Mouse (Mus musculus) liver, postnatal 0 days (tissue): ENCODE results near the gene Gm3173. TPM values are rescaled to one million over a fixed set of nuclear protein-coding genes. Genes with fewer than 3 reads are reported as not detected.
"Not testable (repeated sequence)": the region's sequence is repeated elsewhere in the genome, so short reads cannot be mapped to it uniquely, and the experiment has no call there.

Source experiments
- ATAC-seq: fragments of 200-750 bp; cut with Nextera tagmentation; 2 replicates; pipeline ENCODE4 v1.8.0; 2017; ENCODE audit warnings: mild to moderate bottlenecking, moderate library complexity
- DNase-seq: peaks from one replicate; pipeline ENCODE4 v3.0.0-alpha.2; 2016
- H3K27ac ChIP-seq: fragments of 300-500 bp; sonication (generic); 2 replicates; pipeline ENCODE4 v1.5.1; 2014; ENCODE audit warnings: antibody characterized with exemption, moderate library complexity, mild to moderate bottlenecking, low read depth
- H3K27me3 ChIP-seq: fragments of 300-500 bp; sonication (generic); 2 replicates; pipeline ENCODE4 v1.6.1; 2014; ENCODE audit warnings: low read length, control low read depth, mixed read lengths; ENCODE audit not compliant: insufficient read depth
- H3K36me3 ChIP-seq: fragments of 300-500 bp; sonication (generic); replicated peaks from 2 replicates; pipeline ENCODE4 v1.6.1; 2014; ENCODE audit warnings: mild to moderate bottlenecking, control low read depth, low read length, moderate library complexity, mixed read lengths; ENCODE audit not compliant: insufficient read depth
- H3K4me1 ChIP-seq: fragments of 300-500 bp; sonication (generic); 2 replicates; pipeline ENCODE4 v1.6.1; 2014; ENCODE audit warnings: antibody characterized with exemption, mild to moderate bottlenecking, control low read depth; ENCODE audit not compliant: insufficient read depth
- H3K4me2 ChIP-seq: fragments of 300-500 bp; sonication (generic); 2 replicates; pipeline ENCODE4 v1.6.1; 2014; ENCODE audit warnings: low read depth, mild to moderate bottlenecking, low read length, moderate library complexity, mixed read lengths
- H3K4me3 ChIP-seq: fragments of 300-500 bp; sonication (generic); 2 replicates; pipeline ENCODE4 v1.5.1; 2014; ENCODE audit warnings: low read depth, low read length
- H3K9ac ChIP-seq: fragments of 300-500 bp; sonication (generic); replicated peaks from 2 replicates; pipeline ENCODE4 v1.6.1; 2014; ENCODE audit warnings: mild to moderate bottlenecking, moderate library complexity
- H3K9me3 ChIP-seq: fragments of 300-500 bp; sonication (generic); 2 replicates; pipeline ENCODE4 v1.6.1; 2016; ENCODE audit warnings: mild to moderate bottlenecking, control low read depth, low read length, mixed read lengths
- WGBS: fragments of 180-500 bp; shearing (Covaris S2); extraction: QIAGEN DNeasy Blood & Tissue Kit; methylation state at CpG from one replicate; pipeline ENCODE4 v1.1.7; 2014; ENCODE audit not compliant: insufficient replicate concordance; 5-methylcytosine and 5-hydroxymethylcytosine counted together
- polyA plus RNA-seq: library from polyadenylated mRNA; unstranded; fragments of >200 nt; fragmentation: Nextera tagmentation; extraction: Ambion mirVana; gene quantifications from 2 replicates; pipeline ENCODE4 v1.2.1, GENCODE M21; 2015

Gm3173 gene
- polyA plus RNA-seq, 1 experiment from 2014 or later: not detected

DNA sequence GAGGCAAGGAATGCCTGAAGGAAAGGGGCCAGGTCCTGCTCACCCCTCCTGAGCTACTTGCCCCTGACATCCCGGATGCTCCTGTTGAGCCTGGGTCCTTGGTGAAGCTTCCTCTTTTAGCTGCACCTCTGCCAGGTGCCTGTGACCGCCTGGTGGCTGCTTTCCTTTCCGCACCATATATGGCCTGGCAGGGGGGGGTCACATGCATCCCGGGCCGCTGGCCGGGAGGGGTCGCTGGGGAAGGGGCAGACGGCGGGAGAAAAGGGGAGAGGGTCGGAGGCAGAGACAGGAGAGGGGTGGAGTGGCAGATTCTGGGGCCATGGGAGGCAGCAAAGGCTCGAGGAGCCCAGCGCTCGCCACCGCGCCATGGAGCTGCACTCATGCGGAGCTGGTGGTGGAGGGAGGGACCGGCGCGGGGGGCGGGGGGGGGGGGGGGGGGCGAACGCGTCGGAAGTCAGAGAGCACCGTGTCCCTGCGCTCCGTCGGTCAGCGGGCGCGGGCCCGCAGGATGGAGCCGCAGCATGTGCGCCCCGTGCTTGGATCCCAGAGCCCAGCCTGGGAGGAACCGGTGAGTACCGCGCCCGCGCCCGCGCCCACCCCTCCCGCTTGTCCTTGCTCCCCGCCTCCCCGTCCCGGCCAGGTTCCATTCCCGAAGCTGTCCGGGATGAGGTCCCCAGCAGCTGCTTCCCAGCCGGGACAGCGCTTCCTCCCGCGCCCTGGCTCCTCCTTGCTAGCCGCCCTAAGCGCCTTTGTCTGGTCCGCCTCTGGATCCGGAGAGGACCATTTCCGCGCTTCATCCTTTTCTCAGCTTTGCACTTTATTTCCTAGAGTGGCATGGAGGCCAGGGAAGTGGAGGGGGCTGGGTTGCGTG, 15.6 kb upstream of the Gm3173 start, which contains the start of gene Gm3164:
Gene Gm3164 (plus strand): TSS at position 484 of the 871 bp plus-strand sequence.
- not testable (repeated sequence) for H3K9me3 ChIP-seq, H3K4me3 ChIP-seq, H3K27ac ChIP-seq, H3K4me2 ChIP-seq, H3K27me3 ChIP-seq, H3K9ac ChIP-seq, H3K36me3 ChIP-seq, H3K4me1 ChIP-seq, ATAC-seq
- WGBS: under 1% methylated on average over 17 of the region's 59 CpGs
- peak; percentile 10 for DNase-seq

- WGBS: no CpG with 5 or more reads among the region's 2 CpGs
- H3K4me3 ChIP-seq, H3K9me3 ChIP-seq, H3K9ac ChIP-seq, H3K27ac ChIP-seq, H3K4me2 ChIP-seq, H3K4me1 ChIP-seq, ATAC-seq, DNase-seq, H3K36me3 ChIP-seq, H3K27me3 ChIP-seq: not testable (repeated sequence)
Observed at GRCm38 (mm10) chr14:4481445-4481844, 50.7 kb downstream of the Gm3173 start, which contains the start of gene Gm3182. Gene Gm3182, plus strand, starts transcription at chr14:4481745.

- not testable (repeated sequence) for ATAC-seq, H3K9ac ChIP-seq, H3K27me3 ChIP-seq, H3K4me1 ChIP-seq, H3K36me3 ChIP-seq, DNase-seq, H3K9me3 ChIP-seq, H3K27ac ChIP-seq, H3K4me3 ChIP-seq, H3K4me2 ChIP-seq
- WGBS: 5% methylated on average over 14 of the region's 25 CpGs
Observed at GRCm38 (mm10) chr14:4499425-4499824, 68.6 kb downstream of the Gm3173 start.

GRCm38 (mm10) chr14:4555105-4555504, 124.3 kb downstream of the Gm3173 start, which contains the start of gene Gm3047:
Gene Gm3047, plus strand, starts transcription at chr14:4555405.
- H3K4me1 ChIP-seq, DNase-seq, H3K36me3 ChIP-seq, H3K4me3 ChIP-seq, H3K27me3 ChIP-seq, H3K9ac ChIP-seq, ATAC-seq, H3K4me2 ChIP-seq, H3K27ac ChIP-seq, H3K9me3 ChIP-seq: not testable (repeated sequence)
- no CpG with 5 or more reads among the region's 2 CpGs for WGBS

Other genes with a start within 250 kb of the Gm3173 start
- not detected in 2 replicates for gene Gm2974, start 248.4 kb upstream of the Gm3173 start, polyA plus RNA-seq
- not detected in 2 replicates for gene Gm3138, start 181.4 kb upstream of the Gm3173 start, polyA plus RNA-seq
- gene Gm3149, start 113.7 kb upstream of the Gm3173 start, polyA plus RNA-seq: not detected in 2 replicates
- gene 2610042L04Rik, start 96.2 kb upstream of the Gm3173 start, polyA plus RNA-seq: not detected in 2 replicates
- not detected in 2 replicates for gene Gm3159, start 33.5 kb upstream of the Gm3173 start, polyA plus RNA-seq
- gene Gm3164, start 15.5 kb upstream of the Gm3173 start, polyA plus RNA-seq: not detected in 2 replicates
- not detected in 2 replicates for gene Gm3182, start 50.8 kb downstream of the Gm3173 start, polyA plus RNA-seq
- not detected in 2 replicates for gene Gm3047, start 124.4 kb downstream of the Gm3173 start, polyA plus RNA-seq
- not detected in 2 replicates for gene Gm8159, start 201.4 kb downstream of the Gm3173 start, polyA plus RNA-seq
- not detected in 2 replicates for gene Gm3239, start 233.2 kb downstream of the Gm3173 start, polyA plus RNA-seq